Mouse (Mus musculus) lung, embryonic 15.5 days (tissue): ENCODE data around the gene Fhad1. TPM values are rescaled to one million over a fixed set of nuclear protein-coding genes. Genes with fewer than 3 reads are reported as not detected.

Experiments
- ATAC-seq: fragments of 200-750 bp; cut with Nextera tagmentation; 2 replicates; pipeline ENCODE4 v1.8.0; 2017; ENCODE audit warnings: moderate number of reproducible peaks, borderline replicate concordance; ENCODE audit not compliant: low FRiP score, low TSS enrichment; ENCODE audit errors: extremely low read depth
- H3K27ac ChIP-seq: fragments of 300-500 bp; sonication (generic); 2 replicates; pipeline ENCODE4 v1.5.1; 2015; ENCODE audit warnings: moderate library complexity, mild to moderate bottlenecking, inconsistent platforms
- H3K27me3 ChIP-seq: fragments of 300-500 bp; sonication (generic); 2 replicates; pipeline ENCODE4 v1.6.1; 2015; ENCODE audit warnings: inconsistent platforms
- H3K36me3 ChIP-seq: fragments of 300-500 bp; sonication (generic); 2 replicates; pipeline ENCODE4 v1.6.1; 2015; ENCODE audit warnings: inconsistent platforms
- H3K4me1 ChIP-seq: fragments of 300-500 bp; sonication (generic); 2 replicates; pipeline ENCODE4 v1.6.1; 2015; ENCODE audit warnings: inconsistent platforms
- H3K4me2 ChIP-seq: fragments of 300-500 bp; sonication (generic); 2 replicates; pipeline ENCODE4 v1.6.1; 2015; ENCODE audit warnings: inconsistent platforms, mild to moderate bottlenecking, moderate library complexity
- H3K4me3 ChIP-seq: fragments of 300-500 bp; sonication (generic); 2 replicates; pipeline ENCODE4 v1.5.1; 2015; ENCODE audit warnings: mild to moderate bottlenecking, inconsistent platforms
- H3K9ac ChIP-seq: fragments of 300-500 bp; sonication (generic); 2 replicates; pipeline ENCODE4 v1.6.1; 2015; ENCODE audit warnings: inconsistent platforms
- H3K9me3 ChIP-seq: fragments of 300-500 bp; sonication (generic); 2 replicates; pipeline ENCODE4 v1.6.1; 2016; ENCODE audit warnings: inconsistent platforms
- WGBS: fragments of 180-500 bp; shearing (Covaris S2); methylation state at CpG from one replicate; pipeline ENCODE4 v1.1.7; 2015; 5-methylcytosine and 5-hydroxymethylcytosine counted together
- polyA plus RNA-seq: library from polyadenylated mRNA; unstranded; fragments of >200 nt; fragmentation: Nextera tagmentation; extraction: Ambion mirVana; gene quantifications from 2 replicates; pipeline ENCODE4 v1.2.1, GENCODE M21; 2015

Gene Fhad1
- polyA plus RNA-seq, 1 experiment from 2014 or later: 1.7 TPM

DNA sequence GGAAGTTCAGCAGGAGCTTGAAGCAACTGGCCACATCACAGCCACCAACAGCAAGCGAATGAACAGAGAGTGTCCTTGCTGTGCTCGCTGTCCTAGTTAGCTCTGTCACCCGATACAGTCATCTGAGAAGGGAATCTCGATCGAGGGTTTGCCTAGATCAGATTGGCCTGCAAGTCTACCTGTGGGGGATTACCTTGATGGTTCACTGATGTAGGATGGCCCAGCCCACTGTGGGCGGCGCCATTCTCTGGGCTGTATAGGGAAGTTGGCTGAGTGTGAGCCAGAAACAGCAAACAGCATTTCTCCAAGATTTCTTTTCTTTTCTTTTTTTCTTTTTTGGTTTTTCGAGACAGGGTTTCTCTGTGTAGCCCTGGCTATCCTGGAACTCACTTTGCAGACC lies 150.4 kb downstream of the Fhad1 start:
- Histone ChIP-seq H3K4me1 (peaks cover 29% of the 10 kb centered on the region), H3K36me3 (peaks cover 15% of the 10 kb centered on the region), H3K4me3 (no peak overlapping the region), H3K9me3 (no peaks in the 10 kb centered on the region), H3K4me2 (no peak overlapping the region), H3K27me3 (no peaks in the 10 kb centered on the region), H3K27ac (no peak overlapping the region), H3K9ac (no peak overlapping the region)
- ATAC-seq: no peak
- 91% methylated on average over 8 of the region's 8 CpGs for WGBS

DNA sequence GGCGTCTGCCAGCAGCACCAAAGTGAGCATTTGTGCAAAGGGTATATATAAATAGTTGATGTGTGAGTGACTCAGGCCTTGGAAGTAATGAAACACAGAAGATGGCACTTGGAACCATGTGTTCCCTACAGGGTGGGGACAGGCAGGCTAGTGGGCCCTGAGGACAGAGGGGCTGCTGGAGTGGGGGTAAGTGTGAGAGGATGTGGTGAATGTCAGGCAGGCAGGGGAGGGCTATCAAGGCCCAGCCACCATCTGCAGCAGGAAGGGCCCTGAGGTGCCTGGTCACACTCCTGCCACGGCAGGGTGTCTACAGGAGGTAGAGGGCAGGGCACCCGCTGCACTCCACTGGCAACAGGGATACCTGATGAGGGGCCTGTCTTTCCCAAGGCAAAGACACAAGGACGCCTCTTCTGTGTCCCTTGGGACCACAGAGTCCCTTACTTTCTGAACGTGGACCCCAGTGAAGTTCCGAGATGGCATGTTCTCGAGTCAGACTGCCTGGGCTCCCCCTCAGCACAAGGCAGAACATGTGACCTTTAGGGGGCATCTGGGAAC lies 151.1 kb downstream of the Fhad1 start:
- WGBS: 80% methylated on average over 7 of the region's 7 CpGs
- Histone ChIP-seq H3K4me2 (no peak overlapping the region), H3K9ac (no peak overlapping the region), H3K27me3 (no peaks in the 10 kb centered on the region), H3K4me1 (peaks cover 23% of the 10 kb centered on the region), H3K36me3 (peaks cover 16% of the 10 kb centered on the region), H3K27ac (no peak overlapping the region), H3K9me3 (no peaks in the 10 kb centered on the region), H3K4me3 (no peak overlapping the region)
- no peak for ATAC-seq

DNA sequence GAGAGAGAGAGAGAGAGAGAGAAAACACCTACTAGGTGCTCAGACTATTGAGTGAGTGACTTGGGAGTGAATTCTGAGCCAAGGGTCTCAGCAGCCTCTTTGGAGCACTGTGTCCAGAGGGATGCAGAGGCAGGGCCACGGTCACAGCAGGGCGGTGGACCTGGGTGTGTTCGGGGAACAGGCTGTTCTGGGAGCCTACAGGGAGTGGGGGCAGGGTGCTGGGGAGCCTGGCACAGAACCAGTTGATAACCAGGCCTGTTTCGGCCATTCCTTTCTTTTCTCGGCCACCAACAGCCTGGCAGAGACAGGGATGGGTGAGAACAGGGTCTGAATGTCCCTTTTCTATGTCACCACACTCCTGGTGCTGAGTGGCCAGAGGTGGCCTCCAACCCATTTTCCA lies 152.0 kb downstream of the Fhad1 start:
- 80% methylated on average over 5 of the region's 5 CpGs for WGBS
- no peak overlapping the region for H3K4me2 ChIP-seq
- H3K4me3 ChIP-seq: no peak overlapping the region
- peaks cover 21% of the 10 kb centered on the region for H3K4me1 ChIP-seq
- no peak overlapping the region for H3K9ac ChIP-seq
- no peak overlapping the region for H3K27ac ChIP-seq
- H3K27me3 ChIP-seq: no peaks in the 10 kb centered on the region
- H3K36me3 ChIP-seq: peaks cover 16% of the 10 kb centered on the region
- no peak for ATAC-seq
- no peaks in the 10 kb centered on the region for H3K9me3 ChIP-seq

DNA sequence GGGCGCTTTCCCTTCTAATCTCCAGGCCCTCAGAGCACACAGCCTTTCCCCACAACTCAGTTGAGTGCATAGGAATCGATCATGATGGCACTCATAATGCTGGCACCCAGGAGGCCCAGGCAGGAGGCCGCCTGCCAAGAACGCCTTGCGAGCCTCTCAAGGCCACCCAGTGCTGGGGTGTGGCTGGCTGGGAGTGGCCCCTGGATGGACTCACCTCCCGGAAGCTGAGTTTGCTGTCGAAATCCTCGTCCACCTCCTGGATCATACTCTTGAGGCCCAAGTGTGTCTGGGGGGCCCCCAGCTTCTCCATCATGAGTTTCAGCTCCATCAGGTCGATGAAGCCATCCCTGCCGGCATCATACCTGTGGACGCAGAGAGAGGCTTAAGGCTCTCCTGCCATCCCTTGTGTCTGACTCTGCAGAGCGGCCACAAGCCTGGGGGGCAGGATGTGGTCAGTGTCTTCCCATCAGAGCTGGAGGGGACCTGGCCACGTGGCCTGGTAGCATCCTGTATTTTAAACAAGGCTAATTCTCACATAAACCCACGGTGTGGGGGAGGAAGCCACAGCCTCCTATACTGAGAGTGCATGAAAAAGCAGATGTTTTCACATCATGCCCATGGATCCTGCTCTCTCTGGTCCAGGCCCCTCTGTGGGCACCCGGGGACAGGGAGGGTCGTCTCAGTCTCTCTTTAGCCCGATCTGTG lies 153.1 kb downstream of the Fhad1 start:
- H3K9ac ChIP-seq: no peak overlapping the region
- no peak overlapping the region for H3K27ac ChIP-seq
- H3K27me3 ChIP-seq: no peaks in the 10 kb centered on the region
- peaks cover 16% of the 10 kb centered on the region for H3K36me3 ChIP-seq
- H3K4me2 ChIP-seq: no peak overlapping the region
- H3K9me3 ChIP-seq: no peaks in the 10 kb centered on the region
- no peak overlapping the region for H3K4me3 ChIP-seq
- no peak for ATAC-seq
- peaks cover 14% of the 10 kb centered on the region for H3K4me1 ChIP-seq
- WGBS: 82% methylated on average over 17 of the region's 17 CpGs

DNA sequence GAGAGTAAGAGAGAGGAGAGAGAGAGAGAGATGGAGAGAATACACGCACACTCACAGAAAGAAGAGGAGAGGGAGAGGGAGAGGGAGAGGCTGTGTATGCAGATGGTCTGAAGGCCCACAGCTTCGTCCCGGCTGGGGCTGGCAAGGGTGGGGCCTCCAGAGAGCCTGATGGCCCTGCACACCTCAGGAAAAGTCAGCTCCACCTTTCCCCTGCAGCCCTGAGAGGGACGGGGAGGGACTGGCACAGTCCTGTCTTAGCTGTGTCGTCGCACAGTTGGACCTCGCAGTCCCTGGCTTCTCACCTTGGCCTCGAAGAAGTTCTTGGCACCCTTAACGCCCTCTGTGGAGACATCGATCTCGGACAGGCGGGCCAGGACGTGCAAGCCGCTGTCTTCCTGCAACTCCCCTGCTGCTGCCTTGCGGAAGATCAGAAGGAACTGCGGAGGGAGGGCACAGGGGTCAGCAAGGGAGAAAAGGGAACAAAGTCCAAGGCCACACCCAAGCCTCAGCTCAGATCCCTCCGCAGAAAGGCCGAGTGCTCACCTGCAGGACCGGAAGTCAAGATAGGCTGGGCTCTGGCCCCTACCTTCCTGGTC lies 154.5 kb downstream of the Fhad1 start:
- 67% methylated on average over 19 of the region's 19 CpGs for WGBS
- H3K27ac ChIP-seq: no peak overlapping the region
- H3K9ac ChIP-seq: no peak overlapping the region
- no peak overlapping the region for H3K4me3 ChIP-seq
- peaks cover 16% of the 10 kb centered on the region for H3K36me3 ChIP-seq
- H3K4me2 ChIP-seq: no peak overlapping the region
- no peaks in the 10 kb centered on the region for H3K9me3 ChIP-seq
- no peak for ATAC-seq
- no peaks in the 10 kb centered on the region for H3K27me3 ChIP-seq
- H3K4me1 ChIP-seq: peaks cover 6% of the 10 kb centered on the region; the same call in 1 of the 2 replicates

DNA sequence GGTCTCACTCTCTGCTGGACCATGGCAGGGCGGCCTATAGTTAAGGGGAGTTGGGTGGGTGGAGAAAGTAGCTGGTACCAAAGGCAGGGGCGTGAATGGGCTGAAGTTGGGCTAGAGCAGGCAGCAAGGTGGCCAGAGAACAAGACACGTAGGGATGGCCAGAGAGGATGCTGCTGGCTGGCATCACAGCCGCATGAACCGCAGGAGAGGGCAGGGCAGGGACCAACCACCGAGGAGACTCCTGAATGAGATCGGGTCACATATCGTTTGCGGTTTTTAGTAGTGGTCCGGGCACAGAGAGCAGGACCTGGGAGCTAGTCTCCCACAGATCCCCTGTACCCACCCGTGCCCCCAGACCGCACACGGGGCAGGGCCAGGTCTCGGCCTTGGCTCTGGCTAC lies 155.5 kb downstream of the Fhad1 start:
- no peak overlapping the region for H3K27ac ChIP-seq
- no peak overlapping the region for H3K4me3 ChIP-seq
- H3K27me3 ChIP-seq: no peaks in the 10 kb centered on the region
- peaks cover 16% of the 10 kb centered on the region for H3K36me3 ChIP-seq
- H3K9ac ChIP-seq: no peak overlapping the region
- ATAC-seq: no peak
- no peak overlapping the region for H3K4me2 ChIP-seq
- WGBS: 94% methylated on average over 14 of the region's 14 CpGs
- H3K9me3 ChIP-seq: no peaks in the 10 kb centered on the region
- peaks cover 6% of the 10 kb centered on the region; the same call in 1 of the 2 replicates for H3K4me1 ChIP-seq

DNA sequence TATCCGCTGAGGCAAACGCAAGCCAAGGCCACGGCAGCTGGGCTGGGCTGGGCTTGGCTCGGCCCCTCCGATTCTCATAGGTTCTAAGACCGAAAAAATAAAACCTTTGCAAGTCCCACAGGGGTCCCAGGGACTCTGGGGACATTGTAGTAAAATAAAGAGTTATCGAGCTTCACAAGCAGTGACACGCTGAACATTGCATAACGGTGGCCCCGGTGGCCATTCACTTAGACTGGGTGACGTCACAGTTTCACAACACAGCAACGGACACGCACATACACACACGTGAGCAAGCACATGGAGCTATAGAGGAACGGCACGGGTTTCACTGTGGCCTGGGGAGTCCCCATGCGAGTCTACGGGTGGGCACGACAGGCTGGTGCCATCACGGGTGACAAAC lies 156.4 kb downstream of the Fhad1 start:
- H3K9me3 ChIP-seq: no peaks in the 10 kb centered on the region
- no peak overlapping the region for H3K4me3 ChIP-seq
- H3K4me1 ChIP-seq: peaks cover 6% of the 10 kb centered on the region; the same call in 1 of the 2 replicates
- WGBS: 66% methylated on average over 20 of the region's 20 CpGs
- H3K9ac ChIP-seq: no peak overlapping the region
- no peaks in the 10 kb centered on the region for H3K27me3 ChIP-seq
- no peak for ATAC-seq
- no peak overlapping the region for H3K27ac ChIP-seq
- peaks cover 16% of the 10 kb centered on the region for H3K36me3 ChIP-seq
- no peak overlapping the region for H3K4me2 ChIP-seq

DNA sequence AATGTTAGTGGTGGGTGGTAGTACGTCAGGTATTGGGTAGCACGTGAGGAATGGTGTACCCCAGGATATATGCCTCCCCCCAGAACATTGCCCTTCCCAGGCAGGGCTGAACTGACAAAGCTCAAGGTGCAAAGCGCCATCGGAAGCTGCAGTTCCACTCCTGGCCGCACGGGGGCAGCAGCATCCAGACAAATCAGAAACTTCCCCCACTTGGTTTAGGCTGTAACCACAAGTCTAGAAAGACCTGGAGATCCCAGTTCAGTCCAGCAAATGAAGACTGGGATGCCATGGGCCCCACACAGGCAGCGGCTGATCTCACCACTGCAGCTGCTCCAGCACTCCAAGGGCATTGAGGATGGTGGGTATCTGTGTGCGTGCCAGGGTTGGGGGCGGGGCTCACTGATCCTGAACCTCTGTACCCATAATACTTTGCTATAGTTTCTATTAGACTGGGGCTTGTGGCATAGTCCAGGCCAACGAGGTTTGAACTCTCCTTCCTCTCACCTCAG lies 157.4 kb downstream of the Fhad1 start:
- Histone ChIP-seq H3K9me3 (no peaks in the 10 kb centered on the region), H3K36me3 (peaks cover 16% of the 10 kb centered on the region), H3K9ac (no peak overlapping the region), H3K27ac (peak overlapping the region; percentile 63), H3K27me3 (no peaks in the 10 kb centered on the region), H3K4me2 (0 out of 2 replicates have a peak overlapping the region, but pooled peaks have one; percentile 12), H3K4me3 (no peak overlapping the region), H3K4me1 (peaks cover 6% of the 10 kb centered on the region; the same call in 1 of the 2 replicates)
- peak; percentile 54; the same call in 1 of the 2 replicates for ATAC-seq
- WGBS: 10% methylated on average over 10 of the region's 10 CpGs

DNA sequence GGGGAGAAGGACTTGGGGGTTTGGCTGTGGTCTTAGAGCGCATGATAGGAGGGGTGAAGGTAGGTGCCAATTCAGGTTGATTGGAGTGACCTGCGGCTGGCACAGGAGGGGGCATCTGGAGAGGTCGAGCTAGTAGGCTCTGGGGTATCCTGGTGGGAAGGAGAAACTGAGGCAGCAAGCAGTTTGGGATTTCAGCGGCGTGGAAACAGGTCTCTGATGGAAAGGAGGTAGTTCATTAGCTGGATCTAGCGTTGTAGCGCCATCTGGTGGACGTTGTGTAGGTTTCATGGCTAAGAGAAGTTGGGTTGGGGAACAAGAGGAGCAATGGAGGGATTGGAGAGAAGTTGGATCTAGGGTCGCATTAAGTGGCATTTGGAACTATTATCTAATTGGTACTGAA lies 161.4 kb downstream of the Fhad1 start:
- no peaks in the 10 kb centered on the region for H3K27me3 ChIP-seq
- H3K9ac ChIP-seq: no peak overlapping the region
- WGBS: 77% methylated on average over 9 of the region's 9 CpGs
- H3K9me3 ChIP-seq: no peaks in the 10 kb centered on the region
- H3K27ac ChIP-seq: no peak overlapping the region
- H3K4me3 ChIP-seq: no peak overlapping the region
- no peaks in the 10 kb centered on the region for H3K36me3 ChIP-seq
- peaks cover 6% of the 10 kb centered on the region; the same call in 1 of the 2 replicates for H3K4me1 ChIP-seq
- ATAC-seq: no peak
- H3K4me2 ChIP-seq: no peak overlapping the region

DNA sequence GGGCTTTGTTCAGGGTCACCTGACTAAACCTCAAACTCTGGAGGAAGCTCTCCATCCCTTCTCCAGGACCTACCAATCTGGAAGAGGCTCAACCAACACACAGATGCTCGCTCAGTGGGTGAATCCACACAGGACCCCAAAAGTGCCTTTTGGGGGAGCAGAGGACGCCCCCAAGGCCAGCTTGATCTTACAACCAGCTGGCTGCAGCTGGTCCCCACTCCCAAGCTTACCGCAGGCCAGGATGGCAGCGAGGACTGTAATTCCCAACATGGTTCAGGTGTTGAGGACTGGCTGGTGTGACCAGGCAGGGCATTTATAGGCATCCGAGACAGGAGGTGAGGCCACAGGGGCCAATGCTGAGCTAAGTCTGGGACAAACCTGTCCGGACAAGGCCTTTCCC lies 168.9 kb downstream of the Fhad1 start, which contains the start of gene Ctrc:
Ctrc (minus strand) TSS at position 361 of the 400 bp plus-strand sequence.
- H3K4me3 ChIP-seq: no peak within 1 kb of the TSS
- H3K4me1 ChIP-seq: no peaks in the 10 kb centered on the region
- H3K27me3 ChIP-seq: no peaks in the 10 kb centered on the region
- no peak for ATAC-seq
- no peaks in the 10 kb centered on the region for H3K9me3 ChIP-seq
- no peaks in the 10 kb centered on the region for H3K36me3 ChIP-seq
- 76% methylated on average over 6 of the region's 6 CpGs for WGBS
- H3K9ac ChIP-seq: no peak within 1 kb of the TSS
- H3K27ac ChIP-seq: no peak within 1 kb of the TSS
- H3K4me2 ChIP-seq: no peak within 1 kb of the TSS
